Mouse (Mus musculus) inflammation-experienced regulatory T-cells, adult 6 months (primary cell): ENCODE results near the gene Ttc4. TPM values are rescaled to one million over a fixed set of nuclear protein-coding genes. Genes with fewer than 3 reads are reported as not detected.

Source experiments
- ATAC-seq: one replicate; pipeline ENCODE4 v1.8.0; 2017
- polyA plus RNA-seq, 3 experiments: library from polyadenylated mRNA; unstranded; fragments of 100-300 nt; shearing (Covaris generic); gene quantifications; one replicate each; pipeline ENCODE4 v1.2.1; 2017

Gene Ttc4
- polyA plus RNA-seq, 3 experiments from 2014 or later, result 40.1 to 63.1 (median 60.4) TPM

GRCm38 (mm10) chr4:106650833-106651527 lies 27.8 kb downstream of the Ttc4 start, which contains the start of gene Pars2:
Gene Pars2, plus strand, starts transcription at chr4:106651069.
- ATAC-seq, result peak; percentile 99

GRCm38 (mm10) chr4:106647137-106647536 lies 31.6 kb downstream of the Ttc4 start:
- no peak for ATAC-seq

GRCm38 (mm10) chr4:106645797-106646196 lies 32.9 kb downstream of the Ttc4 start:
- no peak for ATAC-seq

GRCm38 (mm10) chr4:106644218-106644610 lies 34.5 kb downstream of the Ttc4 start:
- ATAC-seq, result no peak

- ATAC-seq, result no peak
Observed at GRCm38 (mm10) chr4:106643483-106644217, 35.1 kb downstream of the Ttc4 start.

- no peak for ATAC-seq
Observed at GRCm38 (mm10) chr4:106634086-106634479, 44.7 kb downstream of the Ttc4 start.

GRCm38 (mm10) chr4:106633281-106634085 lies 45.3 kb downstream of the Ttc4 start:
- ATAC-seq, result no peak

- ATAC-seq, result no peak
Observed at GRCm38 (mm10) chr4:106632313-106632712, 46.4 kb downstream of the Ttc4 start.

- no peak for ATAC-seq
Observed at GRCm38 (mm10) chr4:106630333-106631220, 48.2 kb downstream of the Ttc4 start.

- no peak for ATAC-seq
Observed at GRCm38 (mm10) chr4:106629374-106629773, 49.4 kb downstream of the Ttc4 start.

GRCm38 (mm10) chr4:106628650-106629360 lies 49.9 kb downstream of the Ttc4 start:
- no peak for ATAC-seq

- ATAC-seq, result no peak
Observed at GRCm38 (mm10) chr4:106627809-106628208, 50.9 kb downstream of the Ttc4 start.

- ATAC-seq, result no peak
Observed at GRCm38 (mm10) chr4:106624271-106624670, 54.5 kb downstream of the Ttc4 start.

GRCm38 (mm10) chr4:106622712-106623111 lies 56.0 kb downstream of the Ttc4 start:
- no peak for ATAC-seq

- no peak for ATAC-seq
Observed at GRCm38 (mm10) chr4:106622030-106622493, 56.7 kb downstream of the Ttc4 start, which contains the start of gene Ttc22. Gene Ttc22, plus strand, starts transcription at chr4:106622432.

- no peak for ATAC-seq
Observed at GRCm38 (mm10) chr4:106621428-106621827, 57.3 kb downstream of the Ttc4 start.

- no peak for ATAC-seq
Observed at GRCm38 (mm10) chr4:106618898-106619297, 59.8 kb downstream of the Ttc4 start.

GRCm38 (mm10) chr4:106617056-106617455 lies 61.7 kb downstream of the Ttc4 start, which contains the start of gene Lexm:
Gene Lexm, minus strand, starts transcription at chr4:106617241.
- ATAC-seq, result no peak

- ATAC-seq, result no peak
Observed at GRCm38 (mm10) chr4:106615637-106616036, 63.1 kb downstream of the Ttc4 start.

GRCm38 (mm10) chr4:106614881-106615280 lies 63.9 kb downstream of the Ttc4 start:
- ATAC-seq, result no peak

GRCm38 (mm10) chr4:106614180-106614797 lies 64.5 kb downstream of the Ttc4 start:
- no peak for ATAC-seq
